21 mouse cellular contexts compared by ENCODE assay signal in genomic region chr14:22056246-22056645, GRCm38 (mm10). TPM values are rescaled to one million over a fixed set of nuclear protein-coding genes. Genes with fewer than 3 reads are reported as not detected.
DNase-seq lines count a peak whose midpoint lies in the region; ATAC-seq and TF ChIP-seq lines count a peak whose summit lies in the region.
"Had no signal": no experiment of that assay in that cellular context is flagged by ENCODE, and none has a peak within 500 bp of the region (broad histone marks: within the 10 kb centered on the region; RNA-seq: fewer than 3 reads in every experiment).

No protein-coding gene starts in this region.

- no peaks in the 10 kb centered on the region for H3K9me3 ChIP-seq in MEL (replicated peaks; ENCODE audit: insufficient read depth, low read length)
- no peaks in the 10 kb centered on the region for H3K9me3 ChIP-seq in liver, embryonic 11.5 days (ENCODE audit: control insufficient read depth, low read length)
- no peaks in the 10 kb centered on the region for H3K9me3 ChIP-seq in liver, postnatal 0 days (ENCODE audit: low read length)
- no peaks in the 10 kb centered on the region for H3K9me3 ChIP-seq in forebrain, embryonic 15.5 days
- H3K9me3 ChIP-seq: heart, embryonic 15.5 days; kidney, embryonic 15.5 days; midbrain, embryonic 13.5 days had no signal

- H3K4me3 ChIP-seq in liver, adult 2 months (ENCODE audit: insufficient read depth, low read depth, low read length), result no peak overlapping the region
- no peak overlapping the region for H3K4me3 ChIP-seq in MEL (ENCODE audit: control insufficient read depth in 1 of 2, insufficient read depth in 1 of 2, low read depth in 2 of 2, low read length in 2 of 2)
- no peak overlapping the region for H3K4me3 ChIP-seq in liver, embryonic 11.5 days (ENCODE audit: low read depth, low read length)
- no peak overlapping the region for H3K4me3 ChIP-seq in liver, postnatal 0 days (ENCODE audit: low read depth, low read length)
- H3K4me3 ChIP-seq in forebrain, embryonic 15.5 days, result no peak overlapping the region
- H3K4me3 ChIP-seq: heart, embryonic 15.5 days; kidney, embryonic 15.5 days; midbrain, embryonic 13.5 days had no signal

- peaks cover 3% of the 10 kb centered on the region; the same call in 1 of the 2 replicates for H3K4me1 ChIP-seq in liver, adult 2 months (ENCODE audit: control insufficient read depth, insufficient read depth, low read length)
- peaks cover 0 to 16% of the 10 kb centered on the region in 2 experiments; a peak in 3 of 4 replicates for H3K4me1 ChIP-seq in MEL (ENCODE audit: control insufficient read depth in 1 of 2, insufficient read depth in 2 of 2, low read length in 2 of 2)
- H3K4me1 ChIP-seq in liver, embryonic 11.5 days (replicated peaks; ENCODE audit: control insufficient read depth, insufficient read depth, low read length), result peaks cover 23% of the 10 kb centered on the region
- no peaks in the 10 kb centered on the region for H3K4me1 ChIP-seq in liver, postnatal 0 days (ENCODE audit: insufficient read depth)
- peaks cover 10% of the 10 kb centered on the region for H3K4me1 ChIP-seq in forebrain, embryonic 15.5 days

- WGBS in liver, adult 2 months, result 74% methylated on average over 4 of the region's 4 CpGs
- WGBS in liver, embryonic 11.5 days, result 47% methylated on average over 4 of the region's 4 CpGs
- WGBS in liver, postnatal 0 days (ENCODE audit: insufficient replicate concordance), result 50% methylated on average over 4 of the region's 4 CpGs
- WGBS in forebrain, embryonic 15.5 days, result 86% methylated on average over 4 of the region's 4 CpGs

- peak; percentile 80 for ATAC-seq in liver, embryonic 11.5 days (replicated peaks; ENCODE audit: low FRiP score)
- ATAC-seq in liver, postnatal 0 days, result 0 out of 2 replicates have a peak, but pooled peaks have one; percentile 19
- ATAC-seq in forebrain, embryonic 15.5 days (replicated peaks), result no peak
- ATAC-seq: forebrain, embryonic 16.5 days; inflammation-experienced regulatory T-cells, adult 6 months; midbrain, embryonic 13.5 days had no signal

- no peaks in the 10 kb centered on the region for H3K36me3 ChIP-seq in liver, adult 2 months (ENCODE audit: control insufficient read depth, insufficient read depth, low read length)
- H3K36me3 ChIP-seq in MEL (ENCODE audit: control insufficient read depth in 1 of 2, insufficient read depth in 2 of 2, low read length in 2 of 2), result peaks cover 0 to 15% of the 10 kb centered on the region in 2 experiments; a peak in 2 of 4 replicates
- no peaks in the 10 kb centered on the region for H3K36me3 ChIP-seq in liver, embryonic 11.5 days (ENCODE audit: control insufficient read depth, insufficient read depth, low read length)
- H3K36me3 ChIP-seq in liver, postnatal 0 days (replicated peaks; ENCODE audit: insufficient read depth, low read length), result no peaks in the 10 kb centered on the region
- H3K36me3 ChIP-seq in forebrain, embryonic 15.5 days, result no peaks in the 10 kb centered on the region
- H3K36me3 ChIP-seq: heart, embryonic 15.5 days; kidney, embryonic 15.5 days; midbrain, embryonic 13.5 days had no signal

- H3K27me3 ChIP-seq in liver, adult 2 months (ENCODE audit: control insufficient read depth, insufficient read depth, low read length), result no peaks in the 10 kb centered on the region
- no peaks in the 10 kb centered on the region for H3K27me3 ChIP-seq in MEL (ENCODE audit: control insufficient read depth in 1 of 2, insufficient read depth in 2 of 2, low read length in 2 of 2)
- 0 out of 2 replicates have a peak, but pooled peaks cover 2% of the 10 kb centered on the region for H3K27me3 ChIP-seq in liver, embryonic 11.5 days (replicated peaks; ENCODE audit: control insufficient read depth, insufficient read depth, low read length)
- H3K27me3 ChIP-seq in liver, postnatal 0 days (ENCODE audit: insufficient read depth, low read length), result no peaks in the 10 kb centered on the region
- 0 out of 2 replicates have a peak, but pooled peaks cover 6% of the 10 kb centered on the region for H3K27me3 ChIP-seq in forebrain, embryonic 15.5 days
- H3K27me3 ChIP-seq: kidney, embryonic 15.5 days; midbrain, embryonic 13.5 days had no signal

- H3K27ac ChIP-seq in liver, adult 2 months (replicated peaks; ENCODE audit: insufficient read depth, low read depth, low read length), result peak overlapping the region; percentile 76
- peak overlapping the region; percentile 26 for H3K27ac ChIP-seq in MEL (ENCODE audit: control insufficient read depth, low read depth, low read length)
- 0 out of 2 replicates have a peak overlapping the region, but pooled peaks have one; percentile 13 for H3K27ac ChIP-seq in liver, embryonic 11.5 days (ENCODE audit: low read depth, low read length)
- no peak overlapping the region for H3K27ac ChIP-seq in liver, postnatal 0 days (ENCODE audit: low read depth)
- H3K27ac ChIP-seq in forebrain, embryonic 15.5 days (replicated peaks), result no peak overlapping the region
- H3K27ac ChIP-seq: heart, embryonic 15.5 days; hindbrain, embryonic 14.5 days; kidney, embryonic 15.5 days; macrophage; midbrain, embryonic 13.5 days had no signal

- DNase-seq in liver, adult 2 months (ENCODE audit: extremely low read depth, low read depth, low spot score), result no peak
- DNase-seq in liver (no peak), MEL (ENCODE audit: low read depth, low spot score) (peak; percentile 60)
- DNase-seq in liver, embryonic 11.5 days (ENCODE audit: low spot score), result no peak
- DNase-seq in liver, postnatal 0 days, result no peak
- no peak for DNase-seq in right cerebral cortex, postnatal 14 days
- no peak for DNase-seq in embryo, embryonic 10 days (ENCODE audit: low spot score)
- DNase-seq: adrenal gland, postnatal 10 days; cerebellum, adult 18-20 months; cerebellum, postnatal 14 days; layer of hippocampus, postnatal 36 days; thymus, adult 18-20 months; thymus, postnatal 4 days had no signal

- no peaks in the 10 kb centered on the region for H3K79me2 ChIP-seq in liver, adult 2 months (ENCODE audit: control insufficient read depth, insufficient read depth, low read length)
- H3K79me2 ChIP-seq in MEL (ENCODE audit: control insufficient read depth, insufficient read depth, low read length, poor library complexity), result no peaks in the 10 kb centered on the region

- no peak; the same call in 1 of the 2 replicates for TF ChIP-seq RAD21 in MEL (IDR thresholded peaks at IDR 0.05; ENCODE audit: low read depth, low read length)

- no peak for TF ChIP-seq CTCF in liver, adult 2 months (IDR thresholded peaks at IDR 0.05; ENCODE audit: low read depth, low read length)
- no peak for TF ChIP-seq CTCF in MEL (IDR thresholded peaks at IDR 0.05 in 2 of 3, conservative IDR thresholded peaks at IDR 0.05 in 1 of 3; ENCODE audit: control insufficient read depth in 1 of 3, insufficient read depth in 1 of 3, low read depth in 2 of 3, low read length in 3 of 3, poor library complexity in 1 of 3, severe bottlenecking in 1 of 3)
- no peak for TF ChIP-seq CTCF in liver, postnatal 0 days (IDR thresholded peaks at IDR 0.05; ENCODE audit: low read depth)

- peak overlapping the region; percentile 33; the same call in 1 of the 2 replicates for H3K4me2 ChIP-seq in liver, embryonic 11.5 days
- no peak overlapping the region for H3K4me2 ChIP-seq in liver, postnatal 0 days (ENCODE audit: low read depth, low read length)
- no peak overlapping the region for H3K4me2 ChIP-seq in forebrain, embryonic 15.5 days (replicated peaks)
- H3K4me2 ChIP-seq: heart, embryonic 15.5 days; hindbrain, embryonic 14.5 days; kidney, embryonic 15.5 days; midbrain, embryonic 13.5 days had no signal

- TF ChIP-seq EP300 in MEL (IDR thresholded peaks at IDR 0.05; ENCODE audit: low read depth in 1 of 2, low read length in 2 of 2), result peak; percentile 58 to 64
- TF ChIP-seq EP300 in liver, postnatal 0 days (IDR thresholded peaks at IDR 0.05; ENCODE audit: low read depth), result 0 out of 2 replicates have a peak, but pooled peaks have one; percentile 12

- no peak for TF ChIP-seq POLR2A in liver, adult 2 months (IDR thresholded peaks at IDR 0.05; ENCODE audit: extremely low read depth, insufficient read depth, low read length)
- no peak for TF ChIP-seq POLR2A in MEL (IDR thresholded peaks at IDR 0.05; ENCODE audit: control insufficient read depth in 1 of 2, insufficient read depth in 1 of 2, low read depth in 1 of 2, low read length in 2 of 2, poor library complexity in 1 of 2)

- peak overlapping the region; percentile 46; the same call in 1 of the 2 replicates for H3K9ac ChIP-seq in liver, adult 2 months (ENCODE audit: low read depth, low read length)
- no peak overlapping the region for H3K9ac ChIP-seq in MEL (ENCODE audit: control insufficient read depth, low read depth, low read length, poor library complexity, severe bottlenecking)
- no peak overlapping the region for H3K9ac ChIP-seq in liver, embryonic 11.5 days (ENCODE audit: low read depth, low read length)
- H3K9ac ChIP-seq in liver, postnatal 0 days (replicated peaks), result no peak overlapping the region
- H3K9ac ChIP-seq in forebrain, embryonic 15.5 days (replicated peaks), result no peak overlapping the region
- H3K9ac ChIP-seq: heart, embryonic 15.5 days; hindbrain, embryonic 14.5 days; kidney, embryonic 15.5 days; midbrain, embryonic 13.5 days had no signal

TF ChIP-seq in MEL, 35 proteins besides CTCF, POLR2A, EP300 and RAD21:
- no peak for TF ChIP-seq ZNF384 (IDR thresholded peaks at IDR 0.05; ENCODE audit: low read depth, low read length)
- no peak for TF ChIP-seq MYC (IDR thresholded peaks at IDR 0.05; ENCODE audit: low read depth, low read length)
- TF ChIP-seq GATA1 (IDR thresholded peaks at IDR 0.05; ENCODE audit: low read depth, low read length), result 0 out of 2 replicates have a peak, but pooled peaks have one; percentile 39
- TF ChIP-seq TCF12 (IDR thresholded peaks at IDR 0.05; ENCODE audit: low read depth, low read length), result peak; percentile 61; the same call in 1 of the 2 replicates
- TF ChIP-seq SIN3A (IDR thresholded peaks at IDR 0.05; ENCODE audit: low read length), result no peak
- TF ChIP-seq TAL1 (IDR thresholded peaks at IDR 0.05; ENCODE audit: low read length), result peak; percentile 55

RNA-seq across cellular contexts. Expression of gene Lrmda, which starts 36.7 kb away (rescaled TPM):
- 0.18 and 0.20 TPM in 2 replicates for total RNA-seq in liver, adult 2 months (2014; rRNA removed)
- polyA plus RNA-seq in liver, adult 2 months (2012; rRNA removed), result 0.09 and 0.50 TPM in 2 replicates
- 3.7 and 5.9 TPM in 2 replicates for total RNA-seq in MEL (2012; rRNA removed)
- 1 to 10 TPM in 1 of 2 experiments, not detected in 1; 5.1 TPM for polyA plus RNA-seq in MEL (2012; ENCODE audit: insufficient read depth in 1 of 2, insufficient read length in 2 of 2, low read depth in 1 of 2, low replicate concordance in 2 of 2, missing spikeins in 1 of 2)
- 0.30 and 0.53 TPM in 2 replicates for polyA plus RNA-seq in liver, embryonic 11.5 days (2014; fragmentation: Nextera tagmentation; extraction: Ambion mirVana)
- polyA plus RNA-seq in liver, postnatal 0 days (2015; fragmentation: Nextera tagmentation; extraction: Ambion mirVana), result 0.15 and 0.28 TPM in 2 replicates
- 0.15 TPM in 1 of 2 replicates, not detected in the other for polyA plus RNA-seq in forebrain, embryonic 15.5 days (2015; fragmentation: Nextera tagmentation; extraction: Ambion mirVana)
- polyA plus RNA-seq: forebrain, embryonic 16.5 days; inflammation-experienced regulatory T-cells, adult 6 months had no signal

Comparison
In these comparisons a context has a peak if more than half of its experiments do, and no peak if none do; other contexts are left out.
1. H3K27ac ChIP-seq: peak in liver, adult 2 months (single experiment), MEL (single experiment) and liver, embryonic 11.5 days (single experiment); none in liver, postnatal 0 days (single experiment) and forebrain, embryonic 15.5 days (single experiment).